Mouse (Mus musculus) lung, postnatal 0 days (tissue): Measurements from ENCODE around the gene Spsb4. TPM values are rescaled to one million over a fixed set of nuclear protein-coding genes. Genes with fewer than 3 reads are reported as not detected.

Source experiments
- ATAC-seq: fragments of 200-750 bp; cut with Nextera tagmentation; 2 replicates; pipeline ENCODE4 v1.8.0; 2017; ENCODE audit warnings: moderate library complexity
- DNase-seq: peaks from one replicate; pipeline ENCODE4 v3.0.0-alpha.2; 2016; ENCODE audit warnings: low spot score
- H3K27ac ChIP-seq: fragments of 300-500 bp; sonication (generic); 2 replicates; pipeline ENCODE4 v1.5.1; 2014; ENCODE audit warnings: antibody characterized with exemption, mild to moderate bottlenecking, low read length, mixed read lengths
- H3K27me3 ChIP-seq: fragments of 300-500 bp; sonication (generic); replicated peaks from 2 replicates; pipeline ENCODE4 v1.6.1; 2014; ENCODE audit warnings: low read length, mixed read lengths; ENCODE audit not compliant: insufficient read depth
- H3K36me3 ChIP-seq: fragments of 300-500 bp; sonication (generic); 2 replicates; pipeline ENCODE4 v1.6.1; 2014; ENCODE audit warnings: low read length, mixed read lengths; ENCODE audit not compliant: insufficient read depth
- H3K4me1 ChIP-seq: fragments of 300-500 bp; sonication (generic); 2 replicates; pipeline ENCODE4 v1.6.1; 2014; ENCODE audit warnings: antibody characterized with exemption, low read depth, low read length, mixed read lengths; ENCODE audit not compliant: insufficient read depth
- H3K4me2 ChIP-seq: fragments of 300-500 bp; sonication (generic); replicated peaks from 2 replicates; pipeline ENCODE4 v1.6.1; 2014; ENCODE audit warnings: low read depth, mild to moderate bottlenecking, low read length, moderate library complexity, mixed read lengths
- H3K4me3 ChIP-seq: fragments of 300-500 bp; sonication (generic); 2 replicates; pipeline ENCODE4 v1.5.1; 2014; ENCODE audit warnings: low read depth, low read length
- H3K9ac ChIP-seq: fragments of 300-500 bp; sonication (generic); replicated peaks from 2 replicates; pipeline ENCODE4 v1.6.1; 2014; ENCODE audit warnings: low read depth, mild to moderate bottlenecking
- H3K9me3 ChIP-seq: fragments of 300-500 bp; sonication (generic); 2 replicates; pipeline ENCODE4 v1.6.1; 2016; ENCODE audit warnings: low read length, mixed read lengths
- CTCF ChIP-seq: IDR thresholded peaks from 2 replicates; pipeline ENCODE4 v1.5.1; 2016; ENCODE audit warnings: antibody characterized with exemption, mild to moderate bottlenecking
- EP300 ChIP-seq: IDR thresholded peaks from 2 replicates; pipeline ENCODE4 v1.6.1; 2016; ENCODE audit warnings: antibody characterized with exemption, mild to moderate bottlenecking, control low read depth
- WGBS: fragments of 180-500 bp; shearing (Covaris S2); extraction: QIAGEN DNeasy Blood & Tissue Kit; methylation state at CpG from one replicate; pipeline ENCODE4 v1.1.7; 2014; 5-methylcytosine and 5-hydroxymethylcytosine counted together
- polyA plus RNA-seq: library from polyadenylated mRNA; unstranded; fragments of >200 nt; fragmentation: Nextera tagmentation; extraction: Ambion mirVana; gene quantifications from 2 replicates; pipeline ENCODE4 v1.2.1, GENCODE M21; 2015

Spsb4 gene
- 2.2 and 2.5 TPM in 2 replicates for polyA plus RNA-seq

DNA sequence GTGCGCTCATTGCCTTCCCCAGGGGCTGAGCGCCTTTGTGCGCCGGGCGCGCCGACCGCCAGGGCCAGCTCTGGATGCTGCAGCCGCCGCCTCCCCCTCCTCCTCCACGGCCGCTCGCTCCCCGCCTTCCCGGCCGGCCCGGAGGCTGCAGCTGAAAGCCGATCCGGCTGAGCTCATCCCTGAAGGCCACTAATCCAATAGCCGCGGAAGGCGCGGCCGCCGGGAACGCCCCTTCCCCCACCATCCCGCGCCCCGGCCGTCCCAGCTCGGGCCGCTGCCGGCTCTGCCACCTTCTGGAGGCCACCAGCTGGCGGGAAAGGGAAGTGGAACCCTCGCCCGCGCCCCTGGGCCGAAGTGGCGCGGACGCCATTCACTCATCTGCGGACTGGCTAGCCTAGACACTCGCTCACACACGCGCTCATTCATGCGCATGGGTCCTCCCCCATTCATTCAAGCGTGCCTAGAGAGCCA lies at the start of gene Spsb4:
Gene Spsb4, minus strand, starts transcription at position 167 of the 471 bp plus-strand sequence.
- peak; percentile 95 for ATAC-seq

DNA sequence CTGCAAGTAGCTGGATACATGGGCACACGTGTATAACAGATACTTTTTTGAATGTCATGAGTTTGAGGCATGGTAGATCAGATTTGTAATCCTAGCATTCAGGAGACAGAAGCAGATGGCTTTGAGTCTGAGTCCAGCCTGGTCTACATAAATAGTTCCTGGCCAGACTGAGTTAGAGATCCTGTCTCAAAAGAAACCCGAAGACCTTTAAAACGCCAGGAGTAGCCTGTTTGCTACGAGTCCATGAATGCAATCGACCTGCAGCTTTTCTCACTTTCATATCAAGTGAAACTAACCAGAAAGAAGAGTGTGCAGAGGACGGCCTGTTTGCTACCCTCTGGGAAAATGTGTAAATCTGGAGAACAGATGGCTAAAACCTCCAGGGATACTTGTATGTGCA lies 49.1 kb upstream of the Spsb4 start:
- Histone ChIP-seq H3K36me3 (peaks cover 6% of the 10 kb centered on the region; the same call in 1 of the 2 replicates), H3K9me3 (no peaks in the 10 kb centered on the region), H3K9ac (no peak overlapping the region), H3K4me2 (no peak overlapping the region), H3K4me1 (no peaks in the 10 kb centered on the region), H3K27ac (no peak overlapping the region), H3K4me3 (no peak overlapping the region), H3K27me3 (no peaks in the 10 kb centered on the region)
- 91% methylated on average over 6 of the region's 6 CpGs for WGBS
- TF ChIP-seq CTCF (no peak), EP300 (no peak)
- DNase-seq: no peak
- ATAC-seq: no peak

More for the DNA sequence above, at the start of gene Spsb4:
- no peaks in the 10 kb centered on the region for H3K36me3 ChIP-seq
- peaks cover 14% of the 10 kb centered on the region; the same call in 1 of the 2 replicates for H3K27me3 ChIP-seq
- H3K9me3 ChIP-seq: no peaks in the 10 kb centered on the region
- peak within 1 kb of the TSS; percentile 98 for H3K4me2 ChIP-seq
- TF ChIP-seq CTCF (peak; percentile 65), EP300 (no peak)
- no peak within 1 kb of the TSS for H3K9ac ChIP-seq
- no peak within 1 kb of the TSS for H3K27ac ChIP-seq
- WGBS: 1% methylated on average over 27 of the region's 47 CpGs
- H3K4me3 ChIP-seq: peak within 1 kb of the TSS; percentile 54
- H3K4me1 ChIP-seq: 0 out of 2 replicates have a peak, but pooled peaks cover 7% of the 10 kb centered on the region
- DNase-seq: peak; percentile 88

DNA sequence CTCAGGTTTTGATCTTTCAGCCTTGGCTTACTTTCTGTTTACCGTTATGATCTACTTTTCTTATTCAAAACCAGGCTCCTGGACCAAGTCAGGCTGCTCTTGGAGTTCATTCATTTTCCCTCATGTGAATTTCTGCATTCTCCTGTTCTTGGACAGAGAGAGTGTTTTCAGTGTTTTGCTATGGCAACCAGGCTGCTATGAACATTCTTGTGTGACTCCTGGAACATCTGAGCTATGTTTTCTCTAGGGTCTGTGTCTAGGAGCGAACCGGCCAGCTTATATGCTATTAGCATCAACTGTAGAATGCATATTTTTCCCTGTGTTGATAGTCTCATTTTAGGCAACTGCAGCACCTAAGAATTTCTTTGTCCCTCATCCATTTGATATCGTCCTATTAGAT lies 47.2 kb upstream of the Spsb4 start:
- no peak overlapping the region for H3K9ac ChIP-seq
- H3K27me3 ChIP-seq: no peaks in the 10 kb centered on the region
- WGBS: 82% methylated on average over 4 of the region's 4 CpGs
- H3K36me3 ChIP-seq: no peaks in the 10 kb centered on the region; the same call in 1 of the 2 replicates
- TF ChIP-seq CTCF: no peak
- TF ChIP-seq EP300: no peak
- H3K4me3 ChIP-seq: no peak overlapping the region
- no peaks in the 10 kb centered on the region for H3K4me1 ChIP-seq
- DNase-seq: peak; percentile 25
- H3K27ac ChIP-seq: no peak overlapping the region
- no peaks in the 10 kb centered on the region for H3K9me3 ChIP-seq
- no peak for ATAC-seq
- H3K4me2 ChIP-seq: no peak overlapping the region

DNA sequence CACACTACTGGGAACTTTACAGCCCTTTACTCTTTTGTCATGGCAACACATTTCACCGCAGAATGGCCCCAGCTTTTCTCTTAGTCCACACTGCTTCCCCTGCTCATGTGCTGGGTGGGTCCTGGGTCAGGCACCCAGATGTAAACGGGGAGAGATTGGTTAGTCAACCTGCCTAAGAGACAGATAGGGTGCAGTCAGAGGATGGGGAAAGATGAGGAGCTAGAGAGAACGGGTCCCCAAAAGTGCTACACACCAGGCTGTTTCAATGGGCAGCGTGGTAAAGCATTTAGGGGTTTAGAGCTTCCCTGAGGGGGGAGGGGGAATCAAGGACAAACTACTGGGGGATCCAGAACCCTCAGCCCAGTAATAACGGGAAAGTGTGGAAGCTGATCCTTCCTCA lies 46.6 kb upstream of the Spsb4 start:
- H3K27ac ChIP-seq: no peak overlapping the region
- 62% methylated on average over 5 of the region's 5 CpGs for WGBS
- TF ChIP-seq CTCF: no peak
- no peak for TF ChIP-seq EP300
- H3K36me3 ChIP-seq: no peaks in the 10 kb centered on the region; the same call in 1 of the 2 replicates
- H3K9me3 ChIP-seq: no peaks in the 10 kb centered on the region
- no peak for ATAC-seq
- no peak for DNase-seq
- H3K9ac ChIP-seq: no peak overlapping the region
- H3K27me3 ChIP-seq: no peaks in the 10 kb centered on the region
- no peak overlapping the region for H3K4me3 ChIP-seq
- H3K4me2 ChIP-seq: no peak overlapping the region
- H3K4me1 ChIP-seq: no peaks in the 10 kb centered on the region

DNA sequence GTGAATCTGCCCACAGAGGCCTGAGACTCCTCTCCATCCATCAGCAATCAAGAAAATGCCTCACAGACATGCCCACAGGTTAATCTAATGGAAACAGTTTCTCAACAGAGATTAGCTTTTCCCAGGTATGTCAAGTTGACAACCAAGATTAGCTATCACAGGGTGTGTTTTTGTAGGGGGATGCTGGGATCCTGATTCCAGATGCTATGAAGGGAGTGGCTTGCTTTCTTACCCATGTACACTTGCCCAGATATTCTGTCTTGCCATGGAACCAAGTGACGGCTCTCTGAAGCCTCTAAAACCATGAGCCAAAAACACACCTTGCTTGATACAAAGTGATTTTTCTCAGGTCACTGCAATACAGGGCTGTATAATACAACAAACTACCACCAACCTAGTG lies 45.5 kb upstream of the Spsb4 start:
- ATAC-seq (no peak), DNase-seq (no peak)
- H3K27ac ChIP-seq: no peak overlapping the region
- no peaks in the 10 kb centered on the region for H3K27me3 ChIP-seq
- no peak overlapping the region for H3K4me2 ChIP-seq
- H3K9me3 ChIP-seq: no peaks in the 10 kb centered on the region
- WGBS: 89% methylated on average over 1 of the region's 1 CpGs
- H3K4me3 ChIP-seq: no peak overlapping the region
- no peaks in the 10 kb centered on the region for H3K4me1 ChIP-seq
- no peaks in the 10 kb centered on the region; the same call in 1 of the 2 replicates for H3K36me3 ChIP-seq
- TF ChIP-seq CTCF: no peak
- no peak for TF ChIP-seq EP300
- H3K9ac ChIP-seq: no peak overlapping the region

DNA sequence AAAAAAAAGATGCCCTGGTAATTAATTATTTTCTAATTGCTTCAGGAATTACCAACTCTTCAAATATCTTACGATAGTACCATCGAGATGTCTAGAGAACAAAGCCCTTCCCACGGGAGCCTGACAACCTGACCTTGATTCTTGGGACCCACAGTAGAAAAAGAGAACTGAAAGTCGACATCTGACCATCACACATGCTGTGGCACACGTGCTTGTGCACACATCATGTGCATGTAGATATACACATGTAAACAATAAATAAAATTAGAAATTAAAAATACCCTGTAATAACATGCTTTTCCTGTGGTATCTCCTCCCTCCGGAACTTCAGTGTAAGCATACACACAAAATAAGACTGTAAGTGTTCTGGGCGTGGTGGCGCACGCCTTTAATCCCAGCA lies 43.1 kb upstream of the Spsb4 start:
- H3K27me3 ChIP-seq: no peaks in the 10 kb centered on the region
- H3K36me3 ChIP-seq: no peaks in the 10 kb centered on the region
- H3K9me3 ChIP-seq: no peaks in the 10 kb centered on the region
- no peak overlapping the region for H3K9ac ChIP-seq
- H3K4me1 ChIP-seq: no peaks in the 10 kb centered on the region; the same call in 1 of the 2 replicates
- H3K4me2 ChIP-seq: no peak overlapping the region
- DNase-seq (no peak), ATAC-seq (no peak)
- no peak overlapping the region for H3K27ac ChIP-seq
- no peak for TF ChIP-seq CTCF
- TF ChIP-seq EP300: no peak
- 93% methylated on average over 9 of the region's 9 CpGs for WGBS
- H3K4me3 ChIP-seq: no peak overlapping the region
